Mouse (Mus musculus) small intestine, adult 2 months (tissue): ENCODE data around the gene Ccnd3.

ENCODE experiments used
- CTCF ChIP-seq: fragments of 200-500 bp; IDR thresholded peaks from 2 replicates; pipeline ENCODE4 v1.5.1; 2012; ENCODE audit warnings: low read depth, mild to moderate bottlenecking, control low read depth, inconsistent platforms, low read length, moderate library complexity, mixed read lengths; ENCODE audit not compliant: insufficient replicate concordance, insufficient read length; ENCODE audit errors: extremely low read depth
- POLR2A ChIP-seq: fragments of 200-500 bp; IDR thresholded peaks from 2 replicates; pipeline ENCODE4 v1.6.1; 2012; ENCODE audit warnings: low read depth, mild to moderate bottlenecking, control low read depth, inconsistent platforms, low read length, moderate library complexity

- TF ChIP-seq POLR2A = no peak
- TF ChIP-seq CTCF = no peak
These were observed 31.0 kb downstream of the Ccnd3 start for GRCm38 (mm10) chr17:47535812-47536236.
